Mouse (Mus musculus): ENCODE data around the gene Tmem182. TPM values are rescaled to one million over a fixed set of nuclear protein-coding genes. Genes with fewer than 3 reads are reported as not detected.

Tmem182 gene
- polyA plus RNA-seq, 1 experiment from 2014 or later: not detected

DNA sequence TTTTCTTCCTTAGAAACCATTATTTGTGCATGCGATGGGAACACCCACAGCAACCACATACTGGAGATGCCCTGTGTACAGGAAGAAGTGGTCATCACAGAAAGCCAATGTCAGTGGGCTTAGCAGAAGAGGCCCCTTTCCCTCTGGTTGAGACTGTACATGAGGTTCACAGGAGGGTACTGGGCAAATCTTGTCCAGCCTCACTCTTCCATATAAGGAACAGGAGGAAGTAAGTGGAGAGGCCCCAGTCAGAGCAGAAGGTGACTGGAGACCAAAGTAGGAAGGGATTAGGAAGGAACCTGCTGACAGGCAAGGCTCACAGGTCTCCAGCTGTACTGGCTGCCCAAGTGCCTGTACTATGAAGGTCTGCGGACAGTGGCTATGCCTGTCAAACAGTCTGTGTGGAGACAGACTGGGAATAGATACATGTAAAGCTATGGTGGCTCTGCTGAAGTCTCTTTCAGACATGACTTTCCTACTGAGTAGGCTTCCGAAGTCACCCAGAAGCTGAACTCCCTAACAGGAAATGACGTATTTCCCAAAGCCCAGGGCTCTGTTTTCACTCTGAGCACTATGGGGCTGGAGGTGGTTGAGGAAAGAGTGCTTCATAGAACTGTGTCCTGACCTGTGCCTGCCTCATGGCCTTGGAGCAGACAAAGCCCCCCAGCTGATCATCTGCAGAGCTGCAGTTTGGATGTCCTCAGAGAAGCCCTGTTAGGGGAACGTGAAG lies 35.8 kb downstream of the Tmem182 start:
- no peak overlapping the region for H3K27ac ChIP-seq
- no peaks in the 10 kb centered on the region for H3K27me3 ChIP-seq (replicated peaks)
- H3K9ac ChIP-seq: no peak overlapping the region
- H3K9me3 ChIP-seq (replicated peaks): no peaks in the 10 kb centered on the region
- H3K4me1 ChIP-seq: no peaks in the 10 kb centered on the region
- H3K4me3 ChIP-seq: no peak overlapping the region
- ATAC-seq: no peak
- H3K4me2 ChIP-seq: no peak overlapping the region
- no peaks in the 10 kb centered on the region for H3K36me3 ChIP-seq
- 46% methylated on average over 5 of the region's 5 CpGs for WGBS (ENCODE audit: insufficient replicate concordance)

DNA sequence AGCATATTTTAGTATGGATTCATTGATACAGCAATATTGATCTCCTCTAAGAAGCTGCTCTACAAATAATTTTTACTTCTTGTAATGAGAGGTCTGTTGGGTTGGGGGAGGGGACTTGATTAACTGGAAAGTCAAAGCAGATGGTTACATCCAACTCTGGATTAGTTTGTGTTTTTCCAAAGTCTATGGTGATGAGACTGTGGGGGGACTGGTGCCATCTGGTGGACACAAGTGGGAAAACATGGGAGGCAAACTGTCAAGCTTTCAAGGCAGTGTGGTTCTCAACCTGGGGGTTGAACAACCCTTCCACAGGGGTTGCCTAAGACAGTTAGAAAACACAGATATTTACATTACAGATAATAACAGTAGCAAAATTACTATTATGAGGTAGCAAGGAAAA lies 39.2 kb downstream of the Tmem182 start:
- Histone ChIP-seq H3K27ac (no peak overlapping the region), H3K4me3 (no peak overlapping the region), H3K4me1 (no peaks in the 10 kb centered on the region), H3K4me2 (no peak overlapping the region), H3K27me3 (replicated peaks) (no peaks in the 10 kb centered on the region), H3K9me3 (replicated peaks) (no peaks in the 10 kb centered on the region), H3K36me3 (no peaks in the 10 kb centered on the region), H3K9ac (no peak overlapping the region)
- ATAC-seq: no peak

DNA sequence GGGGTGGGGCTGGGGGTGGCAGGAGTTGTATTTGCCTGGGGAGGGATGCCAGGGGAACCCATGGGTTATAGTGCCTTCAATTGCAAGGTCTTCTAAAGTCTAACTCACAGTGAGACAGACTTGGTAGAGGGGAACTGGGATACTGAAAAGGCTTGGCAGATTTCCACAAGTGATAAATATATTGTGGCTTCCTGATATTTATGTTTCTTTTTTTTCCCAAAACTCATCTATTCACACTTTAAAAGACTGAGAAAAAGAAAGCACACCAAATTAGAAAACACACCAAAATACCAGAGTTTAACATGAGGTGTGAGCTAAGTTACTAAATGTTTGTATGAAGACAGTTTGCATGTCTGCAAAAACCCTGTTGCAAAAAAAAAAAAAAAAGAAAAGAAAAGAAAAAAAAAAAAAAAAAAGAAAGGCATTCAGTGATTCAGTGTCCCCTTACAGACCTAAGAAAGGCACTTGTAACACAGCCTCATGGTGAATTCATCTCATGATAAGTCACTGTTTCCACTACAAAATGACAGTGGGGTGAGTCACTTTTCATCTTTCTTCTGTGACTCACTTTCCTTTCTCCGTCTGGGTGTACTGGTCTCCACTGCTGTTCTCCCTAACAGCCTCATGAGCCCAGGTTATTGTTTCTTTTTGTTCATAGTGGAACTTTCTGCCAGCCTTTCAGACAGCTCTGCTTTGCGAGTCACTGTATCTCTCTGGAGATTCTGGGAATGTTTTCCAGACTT lies 42.0 kb downstream of the Tmem182 start:
- Histone ChIP-seq H3K4me3 (no peak overlapping the region), H3K36me3 (no peaks in the 10 kb centered on the region), H3K4me1 (no peaks in the 10 kb centered on the region), H3K9ac (no peak overlapping the region), H3K27ac (no peak overlapping the region), H3K27me3 (replicated peaks) (no peaks in the 10 kb centered on the region), H3K4me2 (no peak overlapping the region), H3K9me3 (replicated peaks) (no peaks in the 10 kb centered on the region)
- 36% methylated on average over 2 of the region's 2 CpGs for WGBS (ENCODE audit: insufficient replicate concordance)
- no peak for ATAC-seq

DNA sequence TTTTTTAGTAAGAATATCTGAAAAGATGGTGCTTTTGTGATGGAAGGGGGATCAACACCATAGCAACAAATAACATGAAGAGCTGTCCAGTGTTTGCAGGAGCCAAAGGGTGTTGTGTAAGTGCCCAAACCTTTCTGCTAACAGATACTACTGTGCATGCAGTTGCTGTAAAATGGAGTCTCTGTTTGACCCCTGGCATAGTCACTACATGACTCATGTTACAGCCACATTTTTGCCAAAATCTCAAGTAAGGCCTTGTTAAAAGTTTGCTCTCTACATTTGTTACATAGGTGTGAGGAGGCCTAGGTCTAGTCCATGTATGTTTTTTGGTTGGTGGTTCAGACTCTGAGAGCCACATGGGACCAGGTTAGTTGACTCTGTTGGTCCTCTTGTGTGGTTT lies 45.9 kb downstream of the Tmem182 start:
- no peaks in the 10 kb centered on the region for H3K27me3 ChIP-seq (replicated peaks)
- no peak overlapping the region for H3K4me2 ChIP-seq
- no peaks in the 10 kb centered on the region for H3K4me1 ChIP-seq
- no peak overlapping the region for H3K9ac ChIP-seq
- H3K36me3 ChIP-seq: no peaks in the 10 kb centered on the region
- ATAC-seq: no peak
- no peak overlapping the region for H3K4me3 ChIP-seq
- no peak overlapping the region for H3K27ac ChIP-seq
- H3K9me3 ChIP-seq (replicated peaks): no peaks in the 10 kb centered on the region

GRCm38 (mm10) chr1:40855268-40855667 lies 49.9 kb downstream of the Tmem182 start:
- no peak for ATAC-seq
- Histone ChIP-seq H3K9me3 (replicated peaks) (no peaks in the 10 kb centered on the region), H3K27me3 (replicated peaks) (no peaks in the 10 kb centered on the region), H3K4me2 (no peak overlapping the region), H3K9ac (no peak overlapping the region), H3K4me1 (no peaks in the 10 kb centered on the region), H3K27ac (no peak overlapping the region), H3K36me3 (no peaks in the 10 kb centered on the region), H3K4me3 (no peak overlapping the region)
- WGBS (ENCODE audit: insufficient replicate concordance): 65% methylated on average over 1 of the region's 1 CpGs

DNA sequence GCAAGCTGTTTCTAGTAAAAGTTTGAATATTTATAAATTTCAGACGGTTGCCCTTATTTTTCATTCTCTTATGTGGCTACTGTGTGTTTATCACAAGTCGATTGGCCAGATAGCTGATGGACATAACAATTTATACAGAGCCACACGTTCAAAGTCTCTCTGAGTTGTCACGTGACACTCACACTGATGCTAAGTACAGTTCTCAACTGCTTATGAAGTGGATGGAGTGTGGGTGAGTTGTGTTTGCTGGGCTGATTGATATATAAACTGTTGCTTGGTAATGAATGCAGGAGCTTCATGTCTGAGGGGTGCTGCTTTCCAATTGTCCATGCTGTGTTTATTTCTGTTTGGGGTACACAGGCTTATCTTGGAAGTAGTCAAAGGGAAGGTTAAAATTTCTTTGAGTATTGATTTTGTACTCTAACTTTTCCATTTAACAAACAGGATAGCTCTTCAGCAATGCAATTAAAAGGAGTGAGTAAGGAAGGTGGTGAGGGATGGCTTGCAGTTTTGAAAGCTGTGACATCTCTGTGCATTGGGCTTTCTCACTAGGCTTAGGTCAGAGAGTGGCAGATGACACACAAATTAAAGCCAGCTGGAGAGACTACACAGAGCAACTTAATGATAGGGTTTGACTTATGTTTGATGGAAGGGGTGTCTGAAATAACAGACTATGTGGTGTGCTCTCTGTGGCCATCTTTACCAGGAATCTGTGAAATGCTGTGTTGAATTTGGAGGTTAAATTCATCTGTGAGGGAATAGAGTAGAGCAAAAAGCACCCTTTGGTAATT lies 51.6 kb downstream of the Tmem182 start:
- Histone ChIP-seq H3K4me1 (no peaks in the 10 kb centered on the region), H3K9me3 (replicated peaks) (no peaks in the 10 kb centered on the region), H3K27me3 (replicated peaks) (no peaks in the 10 kb centered on the region), H3K4me3 (no peak overlapping the region), H3K4me2 (no peak overlapping the region), H3K9ac (no peak overlapping the region), H3K27ac (no peak overlapping the region), H3K36me3 (no peaks in the 10 kb centered on the region)
- 46% methylated on average over 4 of the region's 4 CpGs for WGBS (ENCODE audit: insufficient replicate concordance)
- no peak for ATAC-seq

DNA sequence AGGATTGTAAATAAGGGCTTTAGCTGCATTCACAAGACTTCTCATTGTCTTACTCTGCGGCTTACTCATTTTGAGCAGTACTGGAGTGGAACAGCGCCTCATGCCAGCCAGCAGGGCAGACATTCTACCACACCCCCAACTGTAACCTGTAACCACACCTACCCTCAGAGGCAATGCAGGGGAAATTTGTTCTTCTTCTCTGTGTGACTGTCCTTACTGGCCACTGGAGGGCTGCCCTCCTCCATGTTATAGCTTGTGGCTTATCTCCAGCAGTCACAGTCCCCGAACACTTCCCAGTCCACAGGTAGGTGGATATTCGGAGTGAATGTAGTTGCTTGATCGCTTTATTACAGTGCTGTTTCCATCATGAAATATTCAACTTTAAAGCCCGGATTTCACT lies 59.6 kb downstream of the Tmem182 start:
- Histone ChIP-seq H3K4me1 (no peaks in the 10 kb centered on the region), H3K9me3 (replicated peaks) (no peaks in the 10 kb centered on the region), H3K4me2 (no peak overlapping the region), H3K27me3 (replicated peaks) (no peaks in the 10 kb centered on the region), H3K27ac (no peak overlapping the region), H3K9ac (no peak overlapping the region), H3K36me3 (no peaks in the 10 kb centered on the region), H3K4me3 (no peak overlapping the region)
- 48% methylated on average over 6 of the region's 6 CpGs for WGBS (ENCODE audit: insufficient replicate concordance)
- no peak for ATAC-seq

GRCm38 (mm10) chr1:40867106-40867505 lies 61.7 kb downstream of the Tmem182 start:
- no peak for ATAC-seq
- Histone ChIP-seq H3K4me3 (no peak overlapping the region), H3K9me3 (replicated peaks) (no peaks in the 10 kb centered on the region), H3K4me1 (no peaks in the 10 kb centered on the region), H3K27me3 (replicated peaks) (no peaks in the 10 kb centered on the region), H3K9ac (no peak overlapping the region), H3K27ac (no peak overlapping the region), H3K4me2 (no peak overlapping the region), H3K36me3 (no peaks in the 10 kb centered on the region)
- 61% methylated on average over 3 of the region's 3 CpGs for WGBS (ENCODE audit: insufficient replicate concordance)

DNA sequence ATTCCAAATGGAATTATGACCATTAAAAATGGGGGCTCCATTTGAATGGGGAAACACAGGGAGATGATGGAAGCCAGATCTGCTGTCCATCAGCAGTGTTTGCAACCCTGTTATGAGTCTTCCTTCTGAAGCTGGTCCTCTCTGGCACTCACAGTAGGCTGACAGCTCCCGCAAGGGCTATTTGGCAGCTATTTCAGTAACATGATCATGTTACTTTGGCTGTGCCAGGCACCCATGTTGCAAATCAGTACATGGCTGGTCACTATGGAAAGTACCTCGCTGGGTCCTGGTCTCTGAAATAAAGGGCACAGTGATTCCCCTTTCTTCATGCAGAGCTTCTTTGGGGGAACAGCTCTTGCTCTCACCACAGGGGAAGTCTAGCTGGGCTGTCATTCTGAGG lies 62.2 kb downstream of the Tmem182 start:
- 62% methylated on average over 2 of the region's 2 CpGs for WGBS (ENCODE audit: insufficient replicate concordance)
- ATAC-seq: no peak

GRCm38 (mm10) chr1:40873760-40874455 lies 68.5 kb downstream of the Tmem182 start:
- WGBS (ENCODE audit: insufficient replicate concordance): 55% methylated on average over 10 of the region's 10 CpGs
- no peak for ATAC-seq
- Histone ChIP-seq H3K4me2 (no peak overlapping the region), H3K4me3 (no peak overlapping the region), H3K36me3 (no peaks in the 10 kb centered on the region), H3K27me3 (replicated peaks) (no peaks in the 10 kb centered on the region), H3K27ac (no peak overlapping the region), H3K9me3 (replicated peaks) (no peaks in the 10 kb centered on the region), H3K9ac (no peak overlapping the region), H3K4me1 (no peaks in the 10 kb centered on the region)

More for the DNA sequence above, 62.2 kb downstream of the Tmem182 start:
- H3K27ac ChIP-seq: no peak overlapping the region
- H3K4me1 ChIP-seq: no peaks in the 10 kb centered on the region
- no peaks in the 10 kb centered on the region for H3K9me3 ChIP-seq (replicated peaks)
- H3K9ac ChIP-seq: no peak overlapping the region
- H3K4me3 ChIP-seq: no peak overlapping the region
- no peaks in the 10 kb centered on the region for H3K27me3 ChIP-seq (replicated peaks)
- no peaks in the 10 kb centered on the region for H3K36me3 ChIP-seq
- H3K4me2 ChIP-seq: no peak overlapping the region

DNA sequence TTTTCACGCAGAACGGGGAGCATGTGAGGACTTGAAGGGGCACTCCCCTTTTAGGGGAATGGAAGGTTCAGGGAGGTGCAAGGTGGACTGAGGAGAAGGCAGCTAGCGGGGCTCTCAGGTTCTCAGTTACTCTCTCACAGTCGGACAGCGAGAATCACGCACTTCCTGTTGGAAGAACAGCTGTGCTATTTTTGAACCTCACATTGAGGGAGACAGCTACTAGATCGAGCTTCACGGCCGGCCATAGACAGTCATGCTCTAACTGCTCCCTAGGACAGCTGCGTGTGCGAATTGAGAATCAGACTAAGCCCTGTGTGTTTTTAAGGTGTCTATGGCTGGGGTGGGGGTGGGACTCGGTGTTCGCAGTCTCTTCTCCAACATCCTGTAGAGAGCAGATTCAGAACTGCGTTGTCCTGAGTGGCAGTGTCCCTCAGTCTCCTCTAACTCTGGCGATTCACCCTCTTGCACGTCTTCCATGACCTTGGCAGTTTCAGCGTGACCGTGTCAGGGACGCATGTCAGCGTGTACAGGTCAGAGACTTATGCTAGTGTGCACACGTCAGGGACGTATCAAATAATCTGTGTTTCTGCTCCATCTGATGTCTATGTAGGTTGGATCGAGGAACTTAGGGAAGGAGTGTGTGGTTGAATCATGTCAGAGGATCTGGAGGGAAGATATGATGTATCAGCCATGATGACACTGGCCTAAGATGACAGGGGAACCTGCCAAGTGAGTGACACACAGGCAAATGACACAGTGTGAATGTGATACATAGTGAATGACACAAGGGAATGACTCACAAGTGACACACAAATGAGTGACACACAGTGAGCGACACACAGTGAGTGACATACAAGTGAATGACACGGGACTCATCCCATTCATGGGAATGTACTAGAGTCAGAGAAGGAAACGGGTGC lies 69.3 kb downstream of the Tmem182 start:
- Histone ChIP-seq H3K4me1 (no peaks in the 10 kb centered on the region), H3K4me2 (no peak overlapping the region), H3K9ac (no peak overlapping the region), H3K27me3 (replicated peaks) (no peaks in the 10 kb centered on the region), H3K27ac (no peak overlapping the region), H3K4me3 (no peak overlapping the region), H3K36me3 (no peaks in the 10 kb centered on the region), H3K9me3 (replicated peaks) (no peaks in the 10 kb centered on the region)
- ATAC-seq: no peak
- 56% methylated on average over 26 of the region's 26 CpGs for WGBS (ENCODE audit: insufficient replicate concordance)

Measured in liver, embryonic 12.5 days (tissue).